Mouse (Mus musculus) stomach, embryonic 16.5 days (tissue): ENCODE results near the gene Zbtb45. TPM values are rescaled to one million over a fixed set of nuclear protein-coding genes. Genes with fewer than 3 reads are reported as not detected.

Experiments used
- ATAC-seq: fragments of 200-750 bp; cut with Nextera tagmentation; 2 replicates; pipeline ENCODE4 v1.8.0; 2017; ENCODE audit warnings: moderate number of reproducible peaks, moderate TSS enrichment; ENCODE audit not compliant: insufficient read depth, low FRiP score
- H3K27ac ChIP-seq: fragments of 300-500 bp; sonication (generic); 2 replicates; pipeline ENCODE4 v1.5.1; 2014; ENCODE audit warnings: low read length
- H3K27me3 ChIP-seq: fragments of 300-500 bp; sonication (generic); 2 replicates; pipeline ENCODE4 v1.6.1; 2014; ENCODE audit warnings: low read length, control low read depth, mixed read lengths; ENCODE audit not compliant: control insufficient read depth, insufficient read depth
- H3K36me3 ChIP-seq: fragments of 300-500 bp; sonication (generic); 2 replicates; pipeline ENCODE4 v1.6.1; 2014; ENCODE audit warnings: low read length; ENCODE audit not compliant: control insufficient read depth, insufficient read depth
- H3K4me1 ChIP-seq: fragments of 300-500 bp; sonication (generic); 2 replicates; pipeline ENCODE4 v1.6.1; 2014; ENCODE audit warnings: low read length, control low read depth, mixed read lengths; ENCODE audit not compliant: control insufficient read depth, insufficient read depth
- H3K4me2 ChIP-seq: fragments of 300-500 bp; sonication (generic); 2 replicates; pipeline ENCODE4 v1.6.1; 2014; ENCODE audit warnings: low read depth, low read length, mixed read lengths
- H3K4me3 ChIP-seq: fragments of 300-500 bp; sonication (generic); replicated peaks from 2 replicates; pipeline ENCODE4 v1.5.1; 2014; ENCODE audit warnings: mild to moderate bottlenecking, low read length
- H3K9ac ChIP-seq: fragments of 300-500 bp; sonication (generic); 2 replicates; pipeline ENCODE4 v1.6.1; 2014; ENCODE audit warnings: low read length
- H3K9me3 ChIP-seq: fragments of 300-500 bp; sonication (generic); replicated peaks from 2 replicates; pipeline ENCODE4 v1.6.1; 2016; ENCODE audit warnings: low read length, control low read depth; ENCODE audit not compliant: control insufficient read depth
- WGBS: fragments of 180-500 bp; shearing (Covaris S2); extraction: QIAGEN DNeasy Blood & Tissue Kit; methylation state at CpG from one replicate; pipeline ENCODE4 v1.1.7; 2014; 5-methylcytosine and 5-hydroxymethylcytosine counted together
- polyA plus RNA-seq: library from polyadenylated mRNA; unstranded; fragments of >200 nt; fragmentation: Nextera tagmentation; extraction: Ambion mirVana; gene quantifications from 2 replicates; pipeline ENCODE4 v1.2.1, GENCODE M21; 2015

Zbtb45 gene
- polyA plus RNA-seq, 1 experiment from 2014 or later: 18.4 TPM

DNA sequence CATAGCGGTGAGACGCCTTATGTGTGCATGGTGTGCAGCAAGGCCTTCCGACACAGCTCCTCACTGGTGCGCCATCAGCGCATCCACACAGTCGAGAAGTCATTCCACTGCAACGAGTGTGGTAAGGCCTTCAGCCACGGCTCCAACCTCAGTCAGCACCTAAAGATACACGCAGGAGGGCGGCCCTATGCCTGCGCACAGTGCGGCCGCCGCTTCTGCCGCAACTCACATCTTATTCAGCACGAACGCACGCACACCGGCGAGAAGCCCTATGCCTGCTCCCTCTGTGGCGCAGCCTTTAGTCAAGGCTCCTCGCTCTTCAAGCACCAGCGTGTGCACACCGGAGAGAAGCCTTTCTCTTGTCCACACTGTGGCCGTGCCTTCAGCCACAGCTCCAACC is 38.9 kb downstream of the Zbtb45 start:
- Histone ChIP-seq H3K9ac (no peak overlapping the region), H3K36me3 (peaks cover 23% of the 10 kb centered on the region; the same call in 1 of the 2 replicates), H3K4me1 (peaks cover 8% of the 10 kb centered on the region), H3K4me3 (no peak overlapping the region), H3K9me3 (no peaks in the 10 kb centered on the region), H3K4me2 (no peak overlapping the region), H3K27me3 (no peaks in the 10 kb centered on the region), H3K27ac (no peak overlapping the region)
- 94% methylated on average over 25 of the region's 25 CpGs for whole genome bisulfite sequencing
- ATAC-seq: no peak

DNA sequence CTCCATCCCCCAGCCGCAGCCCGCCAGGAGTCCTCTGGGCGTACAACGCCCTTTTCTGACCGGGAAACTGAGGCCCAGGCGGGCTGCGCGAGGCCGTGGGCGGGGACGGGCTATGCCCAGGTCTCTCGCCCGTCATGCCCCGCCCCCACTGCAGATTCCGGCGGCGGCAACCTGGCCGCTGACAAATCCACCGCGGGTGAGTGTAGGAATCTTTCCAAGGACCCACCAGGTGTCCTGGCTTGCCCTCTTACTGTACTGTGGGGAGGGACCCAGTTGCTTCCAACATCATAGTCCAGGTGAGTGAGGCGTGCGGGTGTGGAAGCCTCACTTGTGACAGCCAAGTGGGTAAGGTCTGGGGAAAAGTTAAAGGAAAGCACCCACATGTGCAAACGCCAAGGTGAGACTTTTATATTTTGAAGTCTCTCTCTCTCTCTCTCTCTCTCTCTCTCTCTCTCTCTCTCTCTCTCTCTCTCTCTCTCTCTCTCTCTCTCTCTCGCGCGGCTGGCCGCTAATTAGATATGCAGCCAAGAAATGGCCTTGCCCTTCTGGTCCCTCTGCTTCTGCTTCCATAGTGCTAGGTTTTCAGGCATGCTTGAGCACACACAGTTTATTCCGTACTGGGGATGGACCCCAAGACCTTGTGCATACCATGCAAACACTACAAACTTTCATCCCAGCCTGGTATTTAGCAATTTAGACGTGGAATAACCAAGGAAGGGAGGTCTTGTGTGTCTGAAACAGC is 43.6 kb downstream of the Zbtb45 start:
- Histone ChIP-seq H3K4me3 (peak overlapping the region; percentile 78), H3K9ac (peak overlapping the region; percentile 96), H3K27me3 (no peaks in the 10 kb centered on the region), H3K27ac (peak overlapping the region; percentile 89), H3K36me3 (peaks cover 18% of the 10 kb centered on the region; the same call in 1 of the 2 replicates), H3K4me1 (peaks cover 13% of the 10 kb centered on the region), H3K9me3 (no peaks in the 10 kb centered on the region), H3K4me2 (peak overlapping the region; percentile 92)
- under 1% methylated on average over 29 of the region's 29 CpGs for WGBS
- ATAC-seq: peak; percentile 68

DNA sequence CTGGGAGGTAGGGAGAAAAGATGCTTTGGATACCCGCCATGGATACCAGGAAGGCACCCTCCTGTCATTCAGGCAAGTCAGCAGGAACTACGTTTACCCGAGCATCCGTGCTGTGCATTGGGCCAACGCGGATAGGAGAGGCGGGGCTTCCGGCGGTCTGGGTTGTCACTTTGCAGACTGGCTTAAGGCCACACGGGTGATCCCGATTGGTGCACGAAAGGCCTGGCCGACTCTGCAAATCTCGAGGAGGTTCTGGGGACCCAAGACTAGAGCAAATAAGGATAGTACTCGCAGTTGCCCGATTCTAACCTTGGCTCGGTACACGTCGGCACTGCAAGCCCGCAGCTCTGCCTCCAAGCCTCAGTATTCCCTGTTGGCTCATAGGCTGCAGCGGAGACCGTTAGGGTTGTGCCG is 44.1 kb downstream of the Zbtb45 start, which contains the start of gene Zfp324:
Gene Zfp324 (plus strand): TSS at position 161 of the 414 bp plus-strand sequence.
- Histone ChIP-seq H3K9ac (peak within 1 kb of the TSS; percentile 96), H3K36me3 (peaks cover 12% of the 10 kb centered on the region; the same call in 1 of the 2 replicates), H3K27ac (peak within 1 kb of the TSS; percentile 89), H3K4me1 (peaks cover 13% of the 10 kb centered on the region), H3K4me3 (peak within 1 kb of the TSS; percentile 78), H3K4me2 (peak within 1 kb of the TSS; percentile 92), H3K9me3 (no peaks in the 10 kb centered on the region), H3K27me3 (no peaks in the 10 kb centered on the region)
- peak; percentile 92 for ATAC-seq
- WGBS: under 1% methylated on average over 23 of the region's 23 CpGs

DNA sequence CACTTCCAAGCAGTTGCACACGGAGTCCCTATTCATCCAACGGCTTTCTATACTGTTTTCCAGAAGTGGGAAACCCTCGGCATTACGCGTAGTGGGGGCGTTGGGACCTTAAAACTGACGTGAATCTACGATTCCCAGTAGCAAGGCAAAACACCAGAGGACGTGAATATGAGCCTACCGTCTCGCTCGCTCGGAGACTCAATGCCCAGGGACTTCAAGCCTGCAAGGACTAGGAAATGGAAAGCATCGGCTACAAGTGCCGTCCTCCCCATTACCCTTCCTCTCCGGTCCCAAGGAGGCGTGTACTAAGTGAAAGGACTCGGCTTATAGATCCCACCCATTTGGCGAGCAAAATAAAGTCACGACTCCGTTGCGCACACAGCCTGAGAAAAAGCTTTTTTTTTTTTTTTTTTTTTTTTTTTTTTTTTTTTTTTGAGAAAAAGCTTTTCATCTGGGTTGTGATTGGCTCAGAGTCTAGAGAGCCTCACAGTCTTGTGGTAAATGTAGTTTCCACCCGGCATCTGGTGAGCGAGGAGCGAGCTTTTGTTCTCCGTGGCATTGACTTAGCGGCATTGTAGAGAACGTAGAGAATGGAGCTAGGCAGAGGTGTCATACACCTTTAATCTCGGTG is 48.2 kb downstream of the Zbtb45 start:
- H3K27me3 ChIP-seq: no peaks in the 10 kb centered on the region
- peak overlapping the region; percentile 69 for H3K9ac ChIP-seq
- peaks cover 7% of the 10 kb centered on the region for H3K4me1 ChIP-seq
- peak overlapping the region; percentile 63 for H3K4me2 ChIP-seq
- no peaks in the 10 kb centered on the region for H3K9me3 ChIP-seq
- H3K27ac ChIP-seq: peak overlapping the region; percentile 81
- H3K36me3 ChIP-seq: no peaks in the 10 kb centered on the region
- 2% methylated on average over 29 of the region's 29 CpGs for WGBS
- ATAC-seq: peak; percentile 76; the same call in 1 of the 2 replicates
- peak overlapping the region; percentile 53 for H3K4me3 ChIP-seq

DNA sequence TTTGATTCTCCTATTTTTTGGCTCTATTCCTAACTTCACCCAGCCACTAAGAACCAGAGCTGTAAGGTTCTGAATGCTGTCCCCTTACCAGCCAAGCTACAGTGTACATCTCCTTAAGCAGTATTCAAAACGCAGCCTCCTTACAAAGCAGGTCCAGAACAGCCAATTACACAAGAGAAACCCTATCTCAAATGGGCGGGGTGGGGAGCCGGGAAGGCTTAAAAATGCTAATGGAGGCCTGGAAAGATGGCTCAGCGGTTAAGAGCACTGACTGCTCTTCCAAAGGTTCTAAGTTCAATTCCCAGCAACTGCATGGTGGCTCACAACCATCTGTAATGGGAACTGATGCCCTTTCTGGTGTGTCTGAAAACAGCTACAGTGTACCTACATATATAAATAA is 50.1 kb downstream of the Zbtb45 start:
- no peaks in the 10 kb centered on the region for H3K4me1 ChIP-seq
- no peaks in the 10 kb centered on the region for H3K36me3 ChIP-seq
- ATAC-seq: no peak
- 30% methylated on average over 4 of the region's 4 CpGs for WGBS
- H3K27me3 ChIP-seq: no peaks in the 10 kb centered on the region
- no peak overlapping the region for H3K4me2 ChIP-seq
- H3K27ac ChIP-seq: no peak overlapping the region
- H3K9ac ChIP-seq: no peak overlapping the region
- no peak overlapping the region for H3K4me3 ChIP-seq
- H3K9me3 ChIP-seq: no peaks in the 10 kb centered on the region

DNA sequence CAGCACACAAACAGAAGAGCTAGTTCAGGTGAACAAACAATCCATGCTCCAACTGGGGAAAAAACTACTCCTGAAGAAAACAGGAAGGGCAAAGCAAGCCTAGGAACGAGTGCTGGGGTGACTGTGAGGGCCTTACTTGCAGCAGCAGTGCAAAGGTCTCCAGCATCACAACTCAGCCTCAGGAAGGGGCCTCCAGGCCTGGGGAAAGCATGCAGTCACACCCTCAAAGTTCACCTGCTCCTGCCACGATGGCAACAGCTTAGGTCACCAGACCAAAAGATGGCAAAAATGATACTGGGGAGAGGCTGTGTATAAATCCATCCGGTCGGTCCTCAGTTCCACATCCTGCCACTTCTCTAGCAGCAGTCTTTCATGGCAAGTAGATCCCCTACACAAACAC is 50.9 kb downstream of the Zbtb45 start:
- ATAC-seq: no peak

DNA sequence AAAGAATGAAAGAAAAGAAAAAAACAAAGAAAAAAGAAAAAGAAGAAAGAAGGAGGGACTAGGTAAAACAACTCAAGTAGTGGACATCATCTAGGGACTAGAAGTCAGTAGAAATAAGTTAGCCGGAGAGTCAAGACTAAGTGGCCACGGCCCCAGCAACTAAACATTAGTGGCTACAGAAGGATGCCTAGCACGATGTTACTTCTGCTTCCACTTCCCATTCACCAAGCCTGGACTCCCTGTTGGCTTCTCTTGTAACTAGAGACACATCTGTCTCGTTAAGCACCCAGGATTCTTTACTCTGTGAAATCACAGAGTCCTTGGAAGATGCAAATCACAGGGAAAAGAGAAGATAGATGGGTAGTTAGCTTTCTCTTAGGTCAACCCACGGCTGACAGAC is 52.3 kb downstream of the Zbtb45 start:
- H3K27ac ChIP-seq: no peak overlapping the region
- H3K9ac ChIP-seq: no peak overlapping the region
- no peaks in the 10 kb centered on the region for H3K27me3 ChIP-seq
- no peak for ATAC-seq
- no peak overlapping the region for H3K4me3 ChIP-seq
- no peak overlapping the region for H3K4me2 ChIP-seq
- H3K9me3 ChIP-seq: no peaks in the 10 kb centered on the region
- WGBS: 72% methylated on average over 5 of the region's 5 CpGs
- H3K4me1 ChIP-seq: no peaks in the 10 kb centered on the region
- H3K36me3 ChIP-seq: no peaks in the 10 kb centered on the region

More for the DNA sequence above, 50.9 kb downstream of the Zbtb45 start:
- Histone ChIP-seq H3K9ac (no peak overlapping the region), H3K27ac (no peak overlapping the region), H3K4me3 (no peak overlapping the region), H3K27me3 (no peaks in the 10 kb centered on the region), H3K4me1 (no peaks in the 10 kb centered on the region), H3K9me3 (no peaks in the 10 kb centered on the region), H3K4me2 (no peak overlapping the region), H3K36me3 (no peaks in the 10 kb centered on the region)
- 70% methylated on average over 4 of the region's 4 CpGs for WGBS

DNA sequence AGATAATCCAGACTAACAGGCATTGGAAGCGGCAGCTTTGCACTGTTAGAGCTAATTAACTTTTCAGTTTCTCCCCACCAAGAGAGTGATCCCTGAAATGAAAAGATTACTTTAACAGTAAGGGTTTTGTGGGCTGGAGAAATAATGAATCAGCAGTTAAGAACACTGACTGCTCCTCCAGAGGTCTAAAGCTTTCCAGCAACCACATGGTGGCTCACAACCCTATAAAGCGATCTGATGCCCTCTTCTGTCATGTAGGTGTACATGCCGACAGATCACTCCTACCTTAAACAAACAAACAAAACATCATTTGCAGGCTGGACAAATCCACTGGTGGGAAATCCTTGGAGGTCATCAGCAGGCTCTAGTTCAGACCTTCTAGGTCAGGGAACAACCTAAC is 54.9 kb downstream of the Zbtb45 start:
- Histone ChIP-seq H3K4me1 (peaks cover 4% of the 10 kb centered on the region; the same call in 1 of the 2 replicates), H3K27me3 (no peaks in the 10 kb centered on the region), H3K9ac (no peak overlapping the region), H3K4me2 (no peak overlapping the region), H3K4me3 (no peak overlapping the region), H3K36me3 (no peaks in the 10 kb centered on the region), H3K27ac (no peak overlapping the region), H3K9me3 (no peaks in the 10 kb centered on the region)
- 45% methylated on average over 3 of the region's 3 CpGs for WGBS
- ATAC-seq: no peak
